Mouse (Mus musculus) small intestine, adult 2 months (tissue): ENCODE data around the gene Parg. TPM values are rescaled to one million over a fixed set of nuclear protein-coding genes. Genes with fewer than 3 reads are reported as not detected.

Experiments
- H3K27ac ChIP-seq: fragments of 200-500 bp; 2 replicates; pipeline ENCODE4 v1.5.1; 2012; ENCODE audit warnings: low read depth, low read length, control low read depth, inconsistent platforms; ENCODE audit not compliant: insufficient read depth
- H3K27me3 ChIP-seq: fragments of 200-500 bp; 2 replicates; pipeline ENCODE4 v1.6.1; 2012; ENCODE audit warnings: mild to moderate bottlenecking, moderate library complexity, low read length, inconsistent platforms; ENCODE audit not compliant: control insufficient read depth, insufficient read depth
- H3K36me3 ChIP-seq: fragments of 200-500 bp; 2 replicates; pipeline ENCODE4 v1.6.1; 2012; ENCODE audit warnings: mild to moderate bottlenecking, low read length, control low read depth, inconsistent platforms; ENCODE audit not compliant: control insufficient read depth, insufficient read depth
- H3K4me1 ChIP-seq: fragments of 200-500 bp; 2 replicates; pipeline ENCODE4 v1.6.1; 2012; ENCODE audit warnings: low read length, inconsistent platforms, mixed read lengths; ENCODE audit not compliant: control insufficient read depth, insufficient read depth, insufficient read length
- H3K4me3 ChIP-seq: fragments of 200-500 bp; 2 replicates; pipeline ENCODE4 v1.5.1; 2012; ENCODE audit warnings: low read depth, mild to moderate bottlenecking, control low read depth, inconsistent platforms, low read length, moderate library complexity
- CTCF ChIP-seq: fragments of 200-500 bp; IDR thresholded peaks from 2 replicates; pipeline ENCODE4 v1.5.1; 2012; ENCODE audit warnings: low read depth, mild to moderate bottlenecking, control low read depth, inconsistent platforms, low read length, moderate library complexity, mixed read lengths; ENCODE audit not compliant: insufficient replicate concordance, insufficient read length; ENCODE audit errors: extremely low read depth
- POLR2A ChIP-seq: fragments of 200-500 bp; IDR thresholded peaks from 2 replicates; pipeline ENCODE4 v1.6.1; 2012; ENCODE audit warnings: low read depth, mild to moderate bottlenecking, control low read depth, inconsistent platforms, low read length, moderate library complexity
- WGBS: fragments of 180-500 bp; shearing (Covaris S2); methylation state at CpG from one replicate; pipeline ENCODE4 v1.1.7; 2018; 5-methylcytosine and 5-hydroxymethylcytosine counted together
- polyA plus RNA-seq: library from polyadenylated mRNA; depleted of rRNA; stranded (reverse); fragments of >200 nt; gene quantifications from 2 replicates; pipeline ENCODE4 v1.2.3, GENCODE M21; 2012

The Parg gene
- polyA plus RNA-seq, 1 experiment = 3.0 TPM

DNA sequence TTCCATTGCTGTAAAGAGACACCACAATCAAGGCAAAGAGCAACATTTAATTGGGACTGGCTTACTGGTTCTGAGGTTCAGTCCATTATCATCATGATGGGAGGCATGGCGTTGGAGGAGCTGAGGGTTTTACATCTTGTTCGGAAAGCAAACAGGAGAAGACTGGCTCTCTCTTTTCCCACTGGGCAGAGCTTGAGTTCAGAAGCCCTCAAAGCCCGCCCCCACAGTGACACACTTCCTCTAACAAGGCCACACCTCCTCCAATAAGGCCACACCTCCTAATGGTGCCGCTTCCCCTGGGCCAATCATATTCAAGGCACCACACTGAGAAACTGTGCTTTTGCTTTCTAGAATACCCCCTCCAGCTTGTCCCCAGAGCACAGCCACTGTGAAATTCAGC lies 116.1 kb downstream of the Parg start:
- no peak overlapping the region for H3K4me3 ChIP-seq
- TF ChIP-seq CTCF (no peak), POLR2A (no peak)
- WGBS = 21% methylated on average over 4 of the region's 4 CpGs
- no peaks in the 10 kb centered on the region for H3K36me3 ChIP-seq
- H3K27ac ChIP-seq = no peak overlapping the region
- no peaks in the 10 kb centered on the region; the same call in 1 of the 2 replicates for H3K27me3 ChIP-seq
- no peaks in the 10 kb centered on the region for H3K4me1 ChIP-seq

DNA sequence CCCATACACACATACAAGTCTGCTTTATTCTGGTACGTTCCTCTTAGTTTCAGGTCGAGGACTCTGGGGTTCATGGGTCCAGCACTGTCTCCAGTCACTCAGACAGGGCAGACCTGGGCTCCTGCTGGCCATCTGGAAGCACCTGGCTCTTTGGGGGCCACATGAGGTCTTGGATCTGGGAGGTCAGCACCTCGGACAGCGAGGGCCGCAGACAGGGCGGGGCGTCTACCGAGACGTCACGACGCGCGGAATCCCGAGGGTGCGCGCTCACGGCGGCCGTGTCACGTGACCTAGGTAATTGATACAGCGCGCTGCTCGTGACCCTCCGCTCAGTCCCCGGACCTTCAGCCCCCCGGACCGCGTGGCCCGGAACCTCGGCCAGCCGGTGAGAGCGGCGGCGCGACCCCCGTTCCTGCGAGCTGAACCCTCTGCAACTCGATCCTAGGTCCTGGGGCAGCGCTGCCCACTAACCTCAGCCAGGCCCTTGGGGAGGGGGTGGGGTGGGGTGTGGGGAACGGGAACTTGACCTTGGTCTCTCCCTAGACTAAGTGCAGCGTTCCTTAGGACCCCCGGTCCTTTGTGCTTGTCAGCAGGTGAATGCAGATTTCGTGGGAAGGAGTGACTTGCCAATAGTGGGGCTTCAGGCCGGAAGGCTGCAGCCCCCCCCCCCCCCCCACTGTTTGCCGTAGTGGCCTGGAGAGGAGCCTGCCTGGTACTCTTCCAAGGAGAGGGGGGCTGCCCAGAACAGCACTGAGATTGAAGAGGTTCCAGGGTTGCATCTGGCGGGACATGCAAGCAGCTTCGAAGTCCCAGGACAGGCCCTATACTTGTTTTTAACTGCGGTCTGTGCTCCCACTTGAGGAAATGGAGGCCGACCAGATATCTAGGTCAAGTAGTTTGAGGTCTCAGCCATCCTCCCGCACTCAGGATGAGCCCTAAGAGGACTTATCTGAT lies 120.3 kb downstream of the Parg start, which contains the start of gene Ogdhl:
Gene Ogdhl (plus strand): TSS at position 288 of the 954 bp plus-strand sequence.
- Histone ChIP-seq H3K27me3 (no peaks in the 10 kb centered on the region; the same call in 1 of the 2 replicates), H3K4me1 (no peaks in the 10 kb centered on the region), H3K4me3 (peak within 1 kb of the TSS; percentile 74), H3K36me3 (no peaks in the 10 kb centered on the region), H3K27ac (no peak within 1 kb of the TSS)
- TF ChIP-seq CTCF = no peak
- TF ChIP-seq POLR2A = no peak
- WGBS = 3% methylated on average over 50 of the region's 50 CpGs

DNA sequence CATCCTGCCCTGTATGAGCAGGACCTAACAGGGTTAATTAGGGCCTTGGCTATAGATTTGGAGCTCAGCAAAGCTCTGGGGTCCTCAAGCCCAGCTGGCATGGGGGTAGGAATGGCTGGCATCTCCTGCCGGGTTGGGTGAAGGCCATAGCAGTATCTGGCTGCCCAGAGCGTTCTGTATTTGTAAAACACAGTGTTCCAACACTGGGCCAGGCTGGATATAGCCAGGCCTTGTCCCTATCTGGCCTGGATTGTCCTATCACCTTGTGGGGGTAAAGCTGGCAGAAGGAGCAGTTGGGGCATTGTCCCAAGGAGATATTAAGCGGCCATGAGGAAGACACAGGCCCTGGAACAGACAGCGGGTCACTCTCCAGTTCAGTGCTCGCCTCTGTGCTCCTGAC lies 121.5 kb downstream of the Parg start:
- 91% methylated on average over 5 of the region's 5 CpGs for WGBS
- TF ChIP-seq POLR2A = no peak
- TF ChIP-seq CTCF = no peak

DNA sequence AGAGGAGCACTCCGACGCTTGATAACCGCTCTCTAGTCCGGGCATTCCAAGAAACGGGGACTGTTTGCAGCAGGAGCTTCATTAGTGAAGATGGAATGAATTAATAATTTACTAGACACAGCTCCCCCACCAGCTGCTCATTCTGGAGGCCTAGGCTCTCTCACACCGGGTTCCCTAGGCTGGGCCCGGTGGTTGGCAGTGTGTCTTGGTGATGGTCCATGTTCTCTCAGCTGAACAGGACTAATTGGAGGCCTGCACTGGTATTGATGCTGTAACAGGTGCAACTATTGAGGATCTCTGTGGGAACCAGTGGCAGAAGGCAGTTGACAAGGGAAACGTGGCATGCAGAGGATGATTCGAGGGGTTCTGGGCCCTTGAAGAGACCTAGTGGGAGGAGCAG lies 125.6 kb downstream of the Parg start:
- Histone ChIP-seq H3K4me3 (no peak overlapping the region), H3K36me3 (no peaks in the 10 kb centered on the region), H3K4me1 (no peaks in the 10 kb centered on the region), H3K27ac (no peak overlapping the region), H3K27me3 (no peaks in the 10 kb centered on the region; the same call in 1 of the 2 replicates)
- no peak for TF ChIP-seq POLR2A
- TF ChIP-seq CTCF = no peak
- WGBS = 60% methylated on average over 9 of the region's 9 CpGs

More for the DNA sequence above, 121.5 kb downstream of the Parg start:
- H3K36me3 ChIP-seq = no peaks in the 10 kb centered on the region
- H3K27ac ChIP-seq = no peak overlapping the region
- H3K4me1 ChIP-seq = no peaks in the 10 kb centered on the region
- H3K27me3 ChIP-seq = no peaks in the 10 kb centered on the region; the same call in 1 of the 2 replicates
- H3K4me3 ChIP-seq = no peak overlapping the region

DNA sequence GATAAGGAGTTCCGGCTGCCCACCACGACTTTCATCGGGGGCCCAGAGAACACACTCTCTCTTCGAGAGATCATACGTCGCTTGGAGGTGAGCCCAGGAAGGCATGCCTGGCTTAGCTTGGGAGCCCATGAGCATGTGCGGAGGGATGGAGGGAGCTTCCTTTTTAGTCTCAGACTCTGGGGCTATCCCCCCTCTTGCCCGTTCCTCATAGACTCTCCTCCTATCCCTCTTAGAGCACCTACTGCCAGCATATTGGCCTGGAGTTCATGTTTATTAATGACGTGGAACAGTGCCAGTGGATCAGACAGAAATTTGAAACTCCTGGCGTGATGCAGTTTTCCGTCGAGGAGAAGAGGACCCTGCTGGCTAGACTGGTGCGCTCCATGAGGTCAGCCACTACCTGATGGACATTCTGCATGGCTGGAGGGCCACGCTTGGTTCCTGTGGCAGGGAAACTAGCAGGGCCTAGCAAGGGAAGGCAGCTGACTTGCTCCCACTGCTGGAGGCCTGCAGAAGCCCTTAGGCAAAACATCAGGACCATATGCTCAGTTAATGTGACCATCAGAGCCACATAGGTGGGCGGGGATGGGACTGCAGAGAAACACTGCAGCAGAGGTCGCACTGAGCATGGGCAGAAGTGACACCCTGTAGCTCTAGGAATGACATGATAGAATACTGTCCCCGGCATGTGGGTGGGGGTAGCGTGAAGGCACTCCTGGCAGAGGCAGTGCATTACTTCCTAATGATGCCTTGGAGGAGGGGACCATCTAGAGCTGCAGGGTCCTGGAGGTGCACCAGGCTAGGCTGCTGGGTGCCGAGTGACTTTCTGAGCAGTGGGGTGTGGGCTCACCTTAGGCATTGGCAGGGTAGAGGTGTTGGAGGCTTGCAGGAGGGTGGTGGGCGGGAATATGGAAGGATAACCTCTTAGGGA lies 131.0 kb downstream of the Parg start:
- Histone ChIP-seq H3K27ac (no peak overlapping the region), H3K4me1 (no peaks in the 10 kb centered on the region), H3K36me3 (no peaks in the 10 kb centered on the region), H3K4me3 (no peak overlapping the region), H3K27me3 (no peaks in the 10 kb centered on the region)
- 90% methylated on average over 20 of the region's 20 CpGs for WGBS
- TF ChIP-seq POLR2A = no peak
- no peak for TF ChIP-seq CTCF

DNA sequence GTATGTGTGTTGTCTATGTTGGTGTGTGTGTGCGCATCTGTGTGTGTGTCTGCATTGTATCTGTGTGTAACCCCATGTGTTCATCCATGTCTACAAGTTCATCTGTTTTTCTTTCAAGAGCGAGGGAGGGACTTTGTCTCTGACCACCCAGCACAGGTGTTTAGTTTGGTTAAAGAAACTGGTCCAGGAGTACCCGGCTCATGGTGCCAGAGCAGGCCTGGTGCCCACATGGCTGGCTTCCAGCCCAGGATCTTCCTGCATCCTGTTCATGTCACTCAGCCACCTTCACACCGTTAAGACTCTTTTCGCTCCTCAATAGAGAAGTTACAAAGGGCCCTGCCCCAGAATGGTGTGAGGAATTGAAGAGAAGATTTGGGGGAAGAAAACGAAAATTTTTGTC lies 134.3 kb downstream of the Parg start:
- H3K27ac ChIP-seq = no peak overlapping the region
- TF ChIP-seq CTCF (no peak), POLR2A (no peak)
- no peaks in the 10 kb centered on the region for H3K27me3 ChIP-seq
- no peaks in the 10 kb centered on the region for H3K4me1 ChIP-seq
- 72% methylated on average over 6 of the region's 6 CpGs for WGBS
- no peak overlapping the region for H3K4me3 ChIP-seq
- H3K36me3 ChIP-seq = no peaks in the 10 kb centered on the region
